Mouse (Mus musculus) G1E-ER4 (cell line): ENCODE results near the gene Cdkn2aip. TPM values are rescaled to one million over a fixed set of nuclear protein-coding genes. Genes with fewer than 3 reads are reported as not detected.

Experiments used
- GATA1 ChIP-seq: IDR thresholded peaks from one replicate; pipeline ENCODE4 v1.8.0; 2012; ENCODE audit warnings: low read length, inconsistent platforms
- polyA plus RNA-seq: library from polyadenylated mRNA; stranded (reverse); fragments of >175 nt; gene quantifications from 2 replicates; pipeline ENCODE4 v1.2.3, GENCODE M21; 2012

Cdkn2aip gene
- polyA plus RNA-seq, 1 experiment = 10.2 TPM

GRCm38 (mm10) chr8:47676224-47676623, 37.5 kb downstream of the Cdkn2aip start:
- no peak for TF ChIP-seq GATA1

- no peak for TF ChIP-seq GATA1
These were observed 37.9 kb downstream of the Cdkn2aip start for GRCm38 (mm10) chr8:47675786-47676185.

GRCm38 (mm10) chr8:47674777-47675710, 38.7 kb downstream of the Cdkn2aip start, which contains the start of gene Ing2:
TSS of gene Ing2 (minus strand) at chr8:47675556.
- no peak for TF ChIP-seq GATA1

- TF ChIP-seq GATA1 = no peak
These were observed 39.5 kb downstream of the Cdkn2aip start for GRCm38 (mm10) chr8:47674140-47674776.

- no peak for TF ChIP-seq GATA1
These were observed 40.2 kb downstream of the Cdkn2aip start for GRCm38 (mm10) chr8:47673317-47674139.

GRCm38 (mm10) chr8:47664231-47664785, 49.4 kb downstream of the Cdkn2aip start:
- TF ChIP-seq GATA1 = no peak

DNA sequence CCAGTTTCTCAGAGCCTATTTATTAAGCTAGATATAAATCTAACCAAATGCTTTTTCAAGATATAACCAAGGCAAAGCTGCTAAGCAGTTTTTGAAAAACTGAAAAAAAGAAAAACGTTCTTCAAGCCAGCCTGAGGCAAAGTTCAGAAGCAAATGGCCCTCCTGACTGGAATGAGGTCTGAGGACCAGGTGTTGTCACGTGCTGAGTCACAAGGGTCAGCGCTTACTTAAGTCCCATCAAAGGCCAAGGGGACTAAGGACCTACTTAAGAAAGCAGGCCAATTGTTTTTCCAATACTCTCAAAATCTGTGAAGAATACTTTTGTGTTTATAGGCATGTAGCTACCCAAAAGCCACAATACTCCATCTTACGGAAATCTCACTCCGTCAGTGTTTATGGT, 50.5 kb downstream of the Cdkn2aip start:
- TF ChIP-seq GATA1 = no peak

DNA sequence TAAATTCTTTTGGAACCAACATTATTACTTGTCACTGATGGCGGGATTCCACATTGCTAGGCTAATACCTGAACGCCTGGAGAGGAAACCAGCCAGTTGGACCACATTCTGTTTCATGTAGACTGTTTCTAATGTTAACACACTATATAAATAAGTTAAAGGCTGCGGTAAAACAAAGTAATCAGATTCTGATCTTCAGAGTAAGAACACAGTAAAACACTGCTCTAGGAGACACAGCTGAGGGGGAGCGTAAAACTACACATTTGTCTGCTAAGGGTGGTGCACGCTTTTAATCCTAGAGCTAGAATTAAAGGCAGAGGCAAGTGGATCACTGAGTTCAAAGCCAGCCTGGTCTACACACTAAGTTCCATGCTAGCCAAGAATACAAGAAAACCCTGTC, 51.0 kb downstream of the Cdkn2aip start:
- TF ChIP-seq GATA1 = no peak

GRCm38 (mm10) chr8:47660394-47660793, 53.3 kb downstream of the Cdkn2aip start:
- TF ChIP-seq GATA1 = no peak

DNA sequence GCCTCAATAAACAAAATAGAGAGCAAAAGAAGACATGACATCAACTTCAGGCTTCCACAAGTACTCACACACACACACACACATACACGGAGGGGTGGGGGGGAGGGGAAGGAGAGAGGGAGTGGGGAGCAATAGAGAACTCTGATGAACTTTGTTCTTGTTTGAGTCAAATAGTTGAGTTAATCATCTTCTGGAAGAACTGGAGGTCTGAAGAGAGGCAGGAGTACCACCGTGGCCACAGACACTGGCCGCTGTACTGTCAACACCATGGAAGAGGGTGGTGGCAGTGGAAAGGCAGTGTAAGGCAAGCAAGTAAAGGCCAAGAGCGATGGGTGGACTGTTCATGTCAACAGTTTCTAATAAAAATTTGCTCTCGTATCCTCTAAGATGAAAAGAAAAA, 54.3 kb downstream of the Cdkn2aip start:
- no peak for TF ChIP-seq GATA1

Other genes starting within 250 kb of the Cdkn2aip start
- 8.9 TPM in 2 replicates for gene Trappc11, start 180.5 kb downstream of the Cdkn2aip start, polyA plus RNA-seq
- 11.1 and 18.2 TPM in 2 replicates for gene Rwdd4a, start 180.3 kb downstream of the Cdkn2aip start, polyA plus RNA-seq
- gene Ing2, start 38.4 kb downstream of the Cdkn2aip start, polyA plus RNA-seq = 5.9 and 9.0 TPM in 2 replicates
- gene Cldn24, start 108.2 kb upstream of the Cdkn2aip start, polyA plus RNA-seq = not detected in 2 replicates
- not detected in 2 replicates for gene Cldn22, start 110.5 kb upstream of the Cdkn2aip start, polyA plus RNA-seq